11 mouse cellular contexts compared by ENCODE assay signal in genomic region chr5:114512756-114513155, GRCm38 (mm10). TPM values are rescaled to one million over a fixed set of nuclear protein-coding genes. Genes with fewer than 3 reads are reported as not detected.
DNase-seq lines count a peak whose midpoint lies in the region; ATAC-seq lines count a peak whose summit lies in the region.
"Had no signal": no experiment of that assay in that cellular context is flagged by ENCODE, and none has a peak within 500 bp of the region (broad histone marks: within the 10 kb centered on the region; RNA-seq: fewer than 3 reads in every experiment).

No protein-coding gene starts in this region.

- DNase-seq in kidney, adult 9 months, result no peak
- peak; percentile 52 for DNase-seq in induced T-regulatory cell, adult 2 months (ENCODE audit: low read depth)
- no peak for DNase-seq in frontal cortex, postnatal 10 days (ENCODE audit: low spot score in 2 of 2)
- no peak for DNase-seq in spleen, adult 18-20 months
- DNase-seq: embryo, embryonic 11 days; heart, postnatal 4 days had no signal

- peaks cover 27% of the 10 kb centered on the region for H3K27me3 ChIP-seq in kidney, embryonic 16.5 days (ENCODE audit: insufficient read depth, low read length)
- H3K27me3 ChIP-seq in midbrain, embryonic 15.5 days (replicated peaks), result peaks cover 7% of the 10 kb centered on the region; the same call in 1 of the 2 replicates

- no peaks in the 10 kb centered on the region for H3K36me3 ChIP-seq in kidney, embryonic 16.5 days (ENCODE audit: insufficient read depth, low read length)
- no peaks in the 10 kb centered on the region for H3K36me3 ChIP-seq in midbrain, embryonic 15.5 days (replicated peaks)
- H3K36me3 ChIP-seq: limb, embryonic 15.5 days had no signal

- H3K4me1 ChIP-seq in kidney, embryonic 16.5 days (ENCODE audit: insufficient read depth, low read length), result 0 out of 2 replicates have a peak, but pooled peaks cover 5% of the 10 kb centered on the region
- H3K4me1 ChIP-seq in midbrain, embryonic 15.5 days, result peaks cover 20% of the 10 kb centered on the region

- H3K4me2 ChIP-seq in kidney, embryonic 16.5 days (replicated peaks; ENCODE audit: low read depth, low read length), result peak overlapping the region; percentile 31; the same call in 1 of the 2 replicates
- H3K4me2 ChIP-seq in midbrain, embryonic 15.5 days, result peak overlapping the region; percentile 12
- H3K4me2 ChIP-seq: limb, embryonic 15.5 days had no signal

- H3K9ac ChIP-seq in kidney, embryonic 16.5 days (replicated peaks; ENCODE audit: low read length), result no peak overlapping the region
- no peak overlapping the region for H3K9ac ChIP-seq in midbrain, embryonic 15.5 days
- H3K9ac ChIP-seq: limb, embryonic 15.5 days had no signal

- WGBS in kidney, embryonic 16.5 days, result 25% methylated on average over 9 of the region's 9 CpGs
- WGBS in midbrain, embryonic 15.5 days, result 30% methylated on average over 9 of the region's 9 CpGs

- H3K27ac ChIP-seq in kidney, embryonic 16.5 days (ENCODE audit: low read length), result no peak overlapping the region
- no peak overlapping the region for H3K27ac ChIP-seq in midbrain, embryonic 15.5 days
- H3K27ac ChIP-seq: limb, embryonic 15.5 days had no signal

- H3K4me3 ChIP-seq in kidney, embryonic 16.5 days (ENCODE audit: low read length), result no peak overlapping the region
- H3K4me3 ChIP-seq in midbrain, embryonic 15.5 days, result no peak overlapping the region
- H3K4me3 ChIP-seq: limb, embryonic 15.5 days had no signal

- no peak for ATAC-seq in kidney, embryonic 16.5 days (ENCODE audit: low FRiP score, low TSS enrichment)
- peak; percentile 88 for ATAC-seq in CD4-positive, CD25-positive, alpha-beta regulatory T cell, adult 4 months
- ATAC-seq in midbrain, embryonic 15.5 days (replicated peaks), result no peak
- no peak for ATAC-seq in erythroblast, adult 5-6 weeks (replicated peaks; ENCODE audit: low FRiP score, poor library complexity, severe bottlenecking)

- H3K9me3 ChIP-seq in kidney, embryonic 16.5 days (ENCODE audit: low read length), result no peaks in the 10 kb centered on the region
- H3K9me3 ChIP-seq in midbrain, embryonic 15.5 days, result no peaks in the 10 kb centered on the region
- H3K9me3 ChIP-seq: limb, embryonic 15.5 days had no signal

RNA-seq across cellular contexts. Expression of gene Fam222a, which starts 55.1 kb away (rescaled TPM):
- polyA plus RNA-seq in kidney, embryonic 16.5 days (2015; fragmentation: Nextera tagmentation; extraction: Ambion mirVana), result 4.1 and 4.5 TPM in 2 replicates
- polyA plus RNA-seq in CD4-positive, CD25-positive, alpha-beta regulatory T cell, adult 4 months (2017; shearing (Covaris generic)), result not detected
- 7.1 and 8.1 TPM in 2 replicates for polyA plus RNA-seq in midbrain, embryonic 15.5 days (2015; fragmentation: Nextera tagmentation; extraction: Ambion mirVana)
- 1.2 TPM in 1 of 2 replicates, not detected in the other for total RNA-seq in erythroblast, adult 5-6 weeks (2015; ENCODE audit: low replicate concordance)
- not detected in 2 replicates for total RNA-seq in erythroblast, adult 5-6 weeks (2017; ENCODE audit: low replicate concordance)
